Mouse (Mus musculus) megakaryocyte, adult 5-6 weeks (primary cell): Measurements from ENCODE around the gene Dync1i2. TPM values are rescaled to one million over a fixed set of nuclear protein-coding genes. Genes with fewer than 3 reads are reported as not detected.

ENCODE experiments used
- ATAC-seq: 2 replicates; pipeline ENCODE4 v1.8.0; 2016; ENCODE audit warnings: mild to moderate bottlenecking, inconsistent platforms; ENCODE audit not compliant: poor library complexity, severe bottlenecking
- total RNA-seq, 2 experiments: library from RNA; stranded (forward) in 1 of 2; stranded (reverse) in 1 of 2; fragments of 153-499, 151-499 nt in 1 of 2; fragments of 221-1000, 200-1000 nt in 1 of 2; gene quantifications; 2 replicates each; pipeline versions ENCODE4 v1.2.3 to v1.2.4; 2015 to 2017

Dync1i2 gene
- total RNA-seq, 2 experiments from 2014 or later: 126 to 139 TPM

DNA sequence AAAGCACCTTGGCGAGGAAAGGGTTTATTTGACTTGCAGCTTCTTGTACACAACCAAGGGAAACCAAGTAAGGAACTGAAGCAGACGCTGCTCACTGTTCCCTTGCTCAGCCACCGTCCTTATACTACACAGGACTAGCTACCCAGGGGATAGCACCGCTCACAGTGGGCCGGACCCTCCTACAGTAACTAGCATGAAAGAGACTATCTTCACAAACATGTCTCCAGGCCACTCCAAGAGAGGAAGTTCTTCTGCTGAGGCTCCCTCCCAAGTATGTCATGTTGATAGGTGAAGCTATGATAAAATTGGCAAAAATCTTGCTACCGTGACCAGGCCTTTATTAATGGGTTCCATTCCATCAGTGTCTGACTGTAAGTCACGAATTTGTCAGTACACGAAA, 57.2 kb downstream of the Dync1i2 start:
- no peak for ATAC-seq

DNA sequence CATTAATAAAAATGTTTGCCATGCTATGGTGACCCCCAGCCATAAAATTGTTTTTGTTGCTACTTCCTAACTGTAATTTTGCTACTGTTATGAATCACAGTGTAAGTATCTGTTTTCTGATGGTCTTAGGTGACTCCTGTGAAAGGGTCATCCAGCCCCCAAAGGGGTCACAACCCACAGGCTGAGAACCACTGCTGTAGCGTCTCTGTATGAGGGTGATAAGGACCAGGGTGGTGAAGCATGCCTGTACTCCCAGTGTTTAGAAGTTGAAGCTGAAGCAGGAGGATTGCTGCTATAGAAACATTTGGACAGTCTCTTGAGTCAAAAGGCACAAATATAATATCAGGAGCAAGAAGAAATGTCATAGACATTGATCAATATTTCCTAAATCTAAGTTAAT, 57.8 kb downstream of the Dync1i2 start:
- no peak for ATAC-seq

DNA sequence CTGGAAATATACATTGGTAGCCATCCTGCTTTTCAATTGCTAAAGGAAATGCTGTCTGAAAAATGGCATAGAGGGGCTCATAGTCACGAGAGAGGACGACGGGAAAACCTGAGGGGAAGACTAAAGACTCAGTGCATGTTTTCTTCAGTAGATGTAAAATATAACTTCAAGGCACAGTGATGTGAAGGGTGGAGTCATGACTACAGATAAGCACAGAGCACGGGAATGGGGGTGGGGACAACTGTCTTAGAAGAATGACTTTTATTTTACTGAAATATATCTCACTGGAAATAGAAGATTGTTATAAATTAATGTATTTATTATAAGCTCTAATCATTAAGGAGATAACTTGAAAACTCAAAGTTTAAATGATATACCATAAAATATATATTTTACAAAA, 58.6 kb downstream of the Dync1i2 start:
- ATAC-seq: no peak

DNA sequence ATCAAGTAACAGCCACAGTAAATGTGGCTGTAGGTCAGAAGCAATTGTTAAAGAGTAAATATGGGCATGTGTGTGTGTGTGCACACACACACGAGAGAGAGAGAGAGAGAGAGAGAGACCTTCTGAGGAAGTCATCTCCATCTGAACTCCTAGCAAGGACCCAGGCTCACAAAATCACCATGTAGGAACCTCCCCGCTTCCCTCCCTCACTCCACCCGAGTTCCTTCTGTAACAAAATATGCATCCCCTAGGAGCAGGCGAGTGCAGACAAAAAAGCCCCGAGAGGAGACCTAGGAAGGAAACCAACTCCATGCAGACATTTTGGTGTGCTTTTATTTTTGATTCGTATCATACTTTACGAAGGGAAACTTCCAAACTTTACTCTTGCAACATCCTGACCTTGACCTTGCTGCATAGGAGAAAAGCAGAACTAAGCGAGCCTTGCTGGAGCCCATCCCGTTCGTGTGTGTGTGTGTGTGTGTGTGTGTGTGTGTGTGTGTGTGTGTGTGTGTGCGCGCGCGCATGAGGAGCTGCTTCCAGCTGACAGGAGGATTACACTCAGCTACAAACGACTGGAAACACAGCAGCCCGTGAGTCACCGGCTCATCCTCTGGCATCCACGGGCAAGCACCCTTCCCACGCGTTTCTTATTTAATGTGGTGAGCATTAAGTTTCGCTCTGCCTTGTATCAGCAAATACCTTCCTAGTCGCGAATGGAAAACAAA, 62.6 kb downstream of the Dync1i2 start:
- peak; percentile 96 for ATAC-seq

DNA sequence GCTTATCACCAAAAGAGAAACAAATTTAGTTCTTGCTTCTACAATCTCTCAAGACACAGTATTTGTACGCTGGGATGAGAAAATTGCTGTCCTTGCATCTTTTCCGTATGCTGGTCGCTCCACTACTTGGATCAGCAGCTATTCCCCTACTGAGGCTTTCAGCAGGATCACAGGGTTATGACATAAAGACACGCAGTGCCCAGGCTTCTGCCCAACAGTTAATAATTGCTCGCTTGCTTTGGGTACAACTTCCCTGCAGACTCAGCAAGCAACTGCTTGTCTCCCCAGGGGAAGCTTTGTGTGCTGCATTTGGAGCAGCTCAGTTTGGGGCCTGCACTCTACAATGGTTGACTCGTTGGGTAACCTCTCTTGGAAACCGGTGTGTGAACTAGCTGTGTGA, 64.2 kb downstream of the Dync1i2 start:
- no peak for ATAC-seq

DNA sequence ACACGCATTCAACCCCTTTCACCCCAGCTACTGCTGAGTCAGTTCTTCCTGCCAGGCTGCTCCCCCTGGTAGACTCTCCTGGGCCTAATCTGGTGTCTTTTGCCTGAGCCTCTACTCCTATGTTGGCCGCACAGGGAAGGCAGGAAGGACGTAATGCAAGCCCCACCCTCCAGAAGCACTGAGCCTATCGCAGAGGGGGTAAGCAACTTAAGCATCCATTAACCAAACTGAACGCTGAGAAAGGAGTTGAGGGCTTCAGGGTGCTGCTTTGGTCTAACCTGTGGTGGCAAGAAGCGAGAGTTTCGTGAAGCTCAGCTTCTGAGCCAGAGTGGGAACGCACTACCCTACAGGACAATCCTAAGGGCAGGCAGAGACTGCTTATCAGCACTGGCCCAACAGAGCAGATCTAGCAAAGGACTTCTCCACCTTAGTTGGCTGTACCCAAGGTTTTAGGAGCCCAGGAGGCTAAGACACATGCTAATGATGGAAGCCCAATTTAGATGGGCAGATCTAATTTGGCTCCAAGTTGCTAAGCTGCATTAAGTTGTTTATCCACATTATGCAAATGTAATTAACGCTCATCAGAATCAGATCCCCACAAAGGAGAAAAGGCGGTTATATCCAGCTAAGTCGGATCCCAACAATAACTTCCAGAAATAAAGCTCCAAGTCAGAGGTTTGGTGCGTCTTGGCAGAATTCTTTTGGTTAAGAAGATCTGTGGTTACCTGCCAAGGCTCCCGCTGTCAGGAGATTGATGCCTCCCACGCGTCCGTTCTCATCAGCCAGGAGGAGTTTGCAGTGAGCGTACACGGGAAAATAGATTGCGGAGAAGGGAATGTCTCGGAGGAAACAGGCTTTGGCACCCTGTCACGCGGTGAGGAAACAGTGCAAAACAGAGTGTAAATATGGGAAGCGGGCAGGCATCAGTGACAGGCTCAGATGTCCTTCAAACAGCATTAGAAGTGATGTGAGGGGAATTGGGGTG, 67.6 kb downstream of the Dync1i2 start:
- ATAC-seq: no peak

DNA sequence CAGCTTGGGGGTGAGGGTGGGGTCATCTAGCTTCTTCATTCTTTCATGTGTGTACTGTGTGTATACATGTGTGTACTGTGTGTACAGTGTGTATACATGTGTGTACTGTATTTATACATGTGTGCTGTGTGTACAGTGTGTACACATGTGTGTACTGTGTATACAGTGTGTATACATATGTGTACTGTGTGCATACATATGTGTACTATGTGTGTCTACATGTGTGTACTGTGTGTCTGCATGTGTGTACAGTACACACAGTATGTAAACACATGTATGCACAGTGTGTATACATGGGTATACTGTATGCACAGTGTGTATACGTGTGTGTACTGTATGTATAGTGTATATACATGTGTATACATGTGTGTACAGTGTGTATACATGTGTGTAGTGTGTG, 70.5 kb downstream of the Dync1i2 start:
- no peak for ATAC-seq

DNA sequence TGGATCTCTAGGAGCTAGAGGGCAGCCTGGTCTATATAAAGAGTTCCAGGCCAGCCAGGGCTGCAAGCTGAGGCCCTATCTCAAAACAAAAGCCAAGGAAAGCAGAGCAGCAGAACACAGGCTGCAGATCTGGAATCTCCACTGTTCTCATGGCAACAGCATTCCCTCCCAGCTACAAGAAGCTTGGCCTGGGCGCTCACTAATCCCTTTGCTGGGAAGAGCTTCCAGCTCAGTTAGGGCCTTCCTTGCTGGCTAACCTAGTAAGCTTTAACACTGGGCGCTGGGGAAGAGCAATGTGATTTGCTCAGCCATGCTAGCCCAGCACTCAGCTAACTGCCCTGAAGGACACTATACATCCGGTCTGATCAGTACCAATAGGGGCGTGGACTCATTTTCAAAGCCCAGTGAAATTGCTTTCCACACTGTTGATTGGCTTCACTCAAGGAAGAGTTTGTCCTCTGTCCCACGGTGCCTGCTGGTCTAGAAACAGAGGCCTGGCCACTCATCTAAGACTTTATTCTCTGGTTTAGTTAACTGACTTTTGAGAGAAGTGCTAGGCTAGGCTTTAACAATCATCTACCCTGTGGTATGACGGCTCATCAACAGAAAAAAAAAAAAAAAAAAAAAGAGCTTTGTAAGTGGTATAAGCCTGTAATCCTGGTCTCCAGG, 78.7 kb downstream of the Dync1i2 start:
- no peak for ATAC-seq

DNA sequence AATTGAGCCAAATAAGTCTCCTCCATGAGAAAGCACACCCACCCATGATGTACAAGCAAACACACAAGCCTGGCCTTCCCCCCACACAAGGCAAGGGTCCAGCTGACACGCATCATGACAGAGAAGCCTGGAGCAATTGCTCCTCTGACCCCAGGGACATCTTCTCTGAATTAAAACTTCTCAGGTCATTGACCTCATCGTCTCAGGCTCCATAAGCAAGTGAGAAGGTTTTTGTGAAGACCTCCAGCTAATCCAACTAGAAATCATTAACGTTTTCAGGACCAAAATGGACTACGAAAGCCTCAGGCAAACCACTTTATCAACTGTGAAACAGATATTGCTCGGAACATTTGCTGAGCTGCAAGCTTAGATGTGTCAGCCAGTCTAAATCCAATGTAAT, 80.1 kb downstream of the Dync1i2 start:
- ATAC-seq: no peak

DNA sequence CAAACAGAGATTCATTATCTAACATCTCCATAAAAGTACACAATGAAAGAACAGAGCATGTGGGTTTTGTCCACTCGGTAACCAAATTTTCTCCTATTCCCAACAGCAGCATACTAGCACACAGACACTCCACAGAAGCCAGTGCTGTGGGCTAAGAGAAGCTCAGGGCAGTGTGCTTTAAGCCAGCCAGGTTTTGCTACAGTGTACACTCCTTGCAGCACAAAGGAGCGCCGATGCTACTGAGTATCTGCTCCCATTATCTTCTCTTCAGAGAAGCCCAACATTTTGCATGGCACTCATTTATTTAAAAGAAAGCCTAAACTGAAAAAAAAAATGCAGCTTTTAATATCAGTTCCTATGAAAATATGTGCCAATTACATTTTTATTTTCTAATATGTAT, 82.5 kb downstream of the Dync1i2 start:
- no peak for ATAC-seq

DNA sequence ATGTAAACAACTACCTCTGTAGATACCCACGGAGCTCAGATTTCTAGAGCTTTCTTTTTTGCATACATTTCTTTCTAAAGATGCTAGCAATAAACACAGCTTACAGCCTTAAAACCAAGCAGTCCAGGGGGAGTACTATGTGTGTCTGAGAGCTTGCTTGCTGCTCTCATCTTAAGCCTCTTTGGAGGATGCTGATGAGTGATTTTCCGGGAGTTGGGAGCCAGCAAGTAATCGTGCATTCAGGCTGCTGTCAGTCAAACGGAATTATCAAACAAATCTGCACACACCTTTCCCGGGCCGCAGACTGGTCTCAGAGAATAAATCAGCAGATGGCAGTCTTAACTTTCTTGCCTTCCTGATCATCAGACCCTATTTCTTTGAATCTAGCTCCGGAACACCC, 83.0 kb downstream of the Dync1i2 start:
- ATAC-seq: no peak

DNA sequence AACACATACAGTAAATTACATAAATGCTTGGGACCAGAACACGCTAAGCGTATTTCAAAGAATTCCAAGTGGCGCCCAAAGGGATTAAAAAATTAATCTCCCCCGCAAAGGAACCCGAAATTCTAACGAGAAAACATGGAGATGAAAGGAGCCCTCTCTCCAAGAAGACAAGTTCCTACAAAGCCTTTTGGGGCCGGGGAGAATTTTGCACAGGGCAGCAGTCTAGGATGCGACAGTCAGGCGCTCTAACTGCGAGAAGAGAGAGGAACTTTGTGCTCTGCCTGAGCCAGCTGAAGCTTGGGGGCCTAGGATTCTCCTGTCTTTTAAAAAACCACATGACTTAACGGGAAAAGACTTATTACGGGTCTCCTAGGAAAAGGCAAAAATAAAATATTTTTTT, 84.3 kb downstream of the Dync1i2 start:
- no peak for ATAC-seq

DNA sequence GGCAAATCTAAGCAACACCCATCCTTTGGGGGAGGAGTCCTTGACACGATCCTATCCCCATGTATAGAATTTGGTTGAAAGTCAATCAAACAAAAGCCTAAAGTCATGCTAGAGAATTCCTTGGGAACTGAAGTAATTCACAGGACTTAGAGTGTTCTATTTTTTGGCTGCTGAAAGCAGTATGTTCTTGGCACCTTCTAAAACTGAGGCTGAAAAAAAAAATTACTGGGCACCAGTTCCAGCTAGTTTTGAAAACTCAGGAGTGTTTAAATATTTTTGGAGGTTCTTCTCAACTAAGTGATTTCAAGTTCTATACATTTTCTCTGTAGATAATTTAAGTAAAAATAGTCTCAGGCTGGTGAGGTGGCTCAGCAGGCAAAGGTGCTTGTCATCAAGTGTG, 86.0 kb downstream of the Dync1i2 start:
- no peak for ATAC-seq

DNA sequence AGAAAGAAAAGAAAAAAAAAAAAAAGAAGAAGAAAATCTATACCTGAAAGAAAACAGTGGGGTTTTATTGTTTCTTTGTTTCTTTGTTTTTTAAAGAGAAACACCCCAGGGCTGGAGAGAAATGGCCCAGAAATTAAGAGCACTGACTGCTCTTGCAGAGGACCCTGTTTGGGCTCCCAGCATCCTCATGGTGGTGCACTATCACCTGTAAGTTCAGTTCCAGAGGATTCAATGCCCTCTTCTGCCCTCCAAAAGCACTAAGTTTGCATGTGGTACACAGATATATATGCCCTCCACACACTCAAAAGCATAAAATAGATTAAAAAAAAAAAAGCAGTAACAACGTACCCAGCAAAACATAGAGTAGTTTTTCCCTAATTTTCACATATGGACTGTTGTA, 87.2 kb downstream of the Dync1i2 start:
- ATAC-seq: no peak

DNA sequence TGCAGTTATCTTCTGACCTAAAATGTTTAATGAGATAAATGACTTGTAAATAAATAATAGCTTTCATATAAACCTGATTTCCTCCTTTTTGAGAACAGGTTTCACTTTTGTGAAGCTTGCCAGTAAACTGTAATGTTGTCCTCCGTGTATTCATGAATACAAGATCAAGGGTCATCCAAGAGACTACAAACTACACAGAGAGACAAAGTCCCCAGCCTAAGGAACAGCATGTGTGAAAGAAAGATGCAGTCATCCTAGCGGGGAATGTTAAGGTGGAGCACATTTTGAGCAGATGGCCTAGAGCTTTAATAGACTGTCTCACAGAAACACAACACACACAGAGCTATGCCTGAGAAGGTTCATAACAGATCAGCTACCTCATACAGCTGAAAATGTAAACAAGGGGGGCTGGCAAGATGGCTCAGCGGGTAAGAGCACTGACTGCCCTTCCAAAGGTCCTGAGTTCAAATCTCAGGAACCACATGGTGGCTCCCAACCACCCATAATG, 90.7 kb downstream of the Dync1i2 start:
- ATAC-seq: no peak

DNA sequence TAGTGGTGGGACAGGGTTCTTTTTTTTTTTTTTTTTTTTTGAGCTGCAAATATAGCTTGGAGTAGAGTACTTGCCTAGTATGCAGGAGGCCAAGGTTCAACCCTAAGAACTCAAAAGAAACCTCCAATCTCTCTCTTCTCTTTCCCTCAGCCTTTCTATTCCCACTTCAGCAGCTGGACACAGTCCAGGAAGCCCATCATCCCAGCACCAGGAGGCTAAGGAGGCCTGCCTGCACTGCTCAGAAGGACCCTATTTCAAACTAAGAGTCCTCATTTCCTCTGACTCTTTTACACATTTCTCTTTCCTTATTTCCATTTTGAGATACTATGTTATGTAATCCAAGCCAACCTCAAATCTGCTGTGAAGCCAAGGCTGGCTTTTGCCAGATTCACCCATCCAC, 91.7 kb downstream of the Dync1i2 start:
- ATAC-seq: no peak

DNA sequence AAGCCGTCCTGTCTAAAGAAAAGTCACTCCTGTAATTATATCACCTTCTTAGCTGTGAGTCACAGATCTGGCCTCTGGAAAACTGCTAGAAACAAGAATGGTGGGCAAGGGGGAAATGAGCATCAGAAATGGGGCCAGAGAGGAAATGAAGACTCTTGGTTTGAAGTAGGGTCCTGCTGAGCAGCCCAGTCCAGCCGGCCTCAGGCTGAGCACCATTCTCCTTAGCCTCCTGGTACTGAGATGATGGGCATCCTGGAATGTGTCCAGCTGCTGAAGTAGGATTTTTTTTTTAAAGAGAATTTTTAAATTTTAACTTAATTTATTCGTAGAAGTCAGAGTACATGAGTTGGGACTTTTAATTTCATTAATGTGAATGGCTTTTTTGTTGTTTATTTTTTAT, 93.3 kb downstream of the Dync1i2 start:
- no peak for ATAC-seq

DNA sequence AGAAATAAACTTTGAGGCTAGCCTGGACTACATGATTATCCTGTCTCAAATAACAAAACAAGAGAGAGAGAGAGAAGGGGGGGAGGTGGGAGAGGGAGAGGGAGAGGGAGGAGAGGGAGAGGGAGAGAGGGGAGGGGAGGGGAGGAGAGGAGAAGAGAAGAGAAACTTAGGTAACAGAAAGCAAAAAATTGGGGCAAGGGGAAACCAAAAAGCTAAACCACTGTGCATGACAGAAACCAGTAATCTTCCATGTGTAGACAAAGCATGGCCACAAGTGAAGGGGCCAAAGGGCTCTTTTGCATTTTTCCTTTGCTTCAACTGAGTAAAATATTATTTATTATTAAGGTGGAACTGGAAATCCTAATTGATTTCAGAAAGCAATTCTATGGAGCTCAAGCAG, 94.9 kb downstream of the Dync1i2 start:
- no peak for ATAC-seq

DNA sequence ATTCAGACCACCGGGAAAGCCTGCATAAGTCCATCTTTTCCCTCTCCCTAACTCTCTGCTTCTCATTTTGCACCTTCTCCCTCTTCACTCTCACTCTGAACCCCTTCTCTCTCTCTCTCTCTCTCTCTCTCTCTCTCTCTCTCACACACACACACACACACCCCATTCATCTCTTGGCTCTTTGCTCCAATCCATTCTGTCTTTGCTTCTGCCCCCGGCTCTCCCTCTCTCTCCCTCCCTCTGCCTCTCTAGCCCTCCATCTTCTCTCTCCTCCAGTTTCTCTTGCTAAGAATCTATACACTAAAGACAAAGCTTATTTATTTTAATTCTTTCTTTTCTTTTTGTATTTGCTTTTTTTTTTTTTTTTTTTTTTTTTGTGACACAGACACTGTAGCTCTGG, 98.2 kb downstream of the Dync1i2 start:
- no peak for ATAC-seq

DNA sequence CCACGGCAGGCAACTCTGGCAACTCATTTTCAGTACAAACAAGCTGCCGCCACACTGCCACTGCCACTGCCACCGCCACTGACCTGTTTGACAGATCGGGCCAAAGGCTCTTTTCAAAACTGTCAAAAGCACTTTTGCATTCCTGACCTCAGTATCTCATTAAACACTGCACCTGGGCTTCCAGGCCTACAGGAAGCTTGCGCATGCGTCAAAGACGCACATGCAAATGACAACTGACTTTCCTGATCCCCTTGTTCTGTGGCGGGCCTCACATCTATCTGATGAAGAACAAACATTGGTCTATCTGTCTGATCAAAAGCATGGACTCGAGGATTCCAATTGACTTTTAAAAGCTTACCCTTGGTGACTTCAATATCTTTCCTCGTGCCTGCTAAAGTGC, 100.6 kb downstream of the Dync1i2 start:
- no peak for ATAC-seq
